Mouse (Mus musculus) CH12.LX (cell line): ENCODE results near the gene Nfia. TPM values are rescaled to one million over a fixed set of nuclear protein-coding genes. Genes with fewer than 3 reads are reported as not detected.

ENCODE experiments used
- DNase-seq: peaks from one replicate; pipeline ENCODE4 v3.0.0-alpha.2; 2013; ENCODE audit errors: extremely low read depth
- H3K27ac ChIP-seq: 2 replicates; pipeline ENCODE4 v1.5.1; 2012; ENCODE audit warnings: low read depth, mild to moderate bottlenecking, control low read depth, moderate library complexity; ENCODE audit not compliant: insufficient read depth
- H3K27me3 ChIP-seq: replicated peaks from 2 replicates; pipeline ENCODE3; 2012; ENCODE audit warnings: inconsistent platforms
- H3K36me3 ChIP-seq, 2 experiments: replicated peaks in 1 of 2; 2 replicates each; pipeline versions ENCODE3 to v1.6.1; 2012; ENCODE audit warnings: inconsistent platforms in 1 of 2, low read length in 1 of 2, mild to moderate bottlenecking in 1 of 2, mixed read lengths in 1 of 2, moderate library complexity in 1 of 2; ENCODE audit not compliant: control insufficient read depth in 1 of 2, insufficient read depth in 1 of 2
- H3K4me1 ChIP-seq, 2 experiments: 2 replicates each; pipeline ENCODE4 v1.6.1; 2012; ENCODE audit warnings: inconsistent platforms in 1 of 2, moderate library complexity in 1 of 2; ENCODE audit not compliant: insufficient read depth in 2 of 2, control insufficient read depth in 1 of 2
- H3K4me2 ChIP-seq: 2 replicates; pipeline ENCODE4 v1.6.1; 2012; ENCODE audit warnings: low read depth, mild to moderate bottlenecking, control low read depth; ENCODE audit not compliant: poor library complexity, insufficient read depth, severe bottlenecking
- H3K4me3 ChIP-seq, 3 experiments: fragments of 150-350 bp in 1 of 3; sonication (generic) in 1 of 3; replicated peaks in 1 of 3; 2 replicates each; pipeline versions ENCODE3 to v1.5.1; 2011 to 2012; ENCODE audit warnings: low read depth in 2 of 3, low read length in 2 of 3, mild to moderate bottlenecking in 2 of 3, moderate library complexity in 2 of 3, control low read depth in 1 of 3, improper control_type of control experiment in 1 of 3, inconsistent platforms in 1 of 3, mixed read lengths in 1 of 3; ENCODE audit not compliant: poor library complexity in 1 of 3
- H3K79me2 ChIP-seq: replicated peaks from 2 replicates; pipeline ENCODE4 v1.6.1; 2012; ENCODE audit warnings: mild to moderate bottlenecking, moderate library complexity; ENCODE audit not compliant: control insufficient read depth, poor library complexity, insufficient read depth, severe bottlenecking; ENCODE audit errors: extremely low read depth
- H3K9ac ChIP-seq: 2 replicates; pipeline ENCODE4 v1.6.1; 2012; ENCODE audit warnings: low read depth, mild to moderate bottlenecking, control low read depth, moderate library complexity; ENCODE audit not compliant: insufficient read depth
- H3K9me3 ChIP-seq: replicated peaks from 2 replicates; pipeline ENCODE3; 2012; ENCODE audit warnings: low read length, inconsistent platforms, mixed read lengths
- BHLHE40 ChIP-seq: IDR thresholded peaks from 2 replicates; pipeline ENCODE4 v1.6.1; 2011; ENCODE audit warnings: mild to moderate bottlenecking, low read depth, low read length, improper control_type of control experiment
- CTCF ChIP-seq, 2 experiments: IDR thresholded peaks in 1 of 2; conservative IDR thresholded peaks in 1 of 2; 2 replicates each; pipeline ENCODE4 v1.5.1; 2011 to 2012; ENCODE audit warnings: low read depth in 2 of 2, low read length in 2 of 2, improper control_type of control experiment in 1 of 2, inconsistent platforms in 1 of 2, mild to moderate bottlenecking in 1 of 2, moderate library complexity in 1 of 2
- ETS1 ChIP-seq: conservative IDR thresholded peaks from 2 replicates; pipeline ENCODE4 v1.6.1; 2012; ENCODE audit warnings: low read depth, mild to moderate bottlenecking, inconsistent platforms, low read length, improper control_type of control experiment, moderate library complexity
- HCFC1 ChIP-seq: IDR thresholded peaks from 2 replicates; pipeline ENCODE4 v1.6.1; 2012; ENCODE audit warnings: low read depth, mild to moderate bottlenecking, inconsistent platforms, low read length, improper control_type of control experiment
- JUN ChIP-seq: IDR thresholded peaks from 2 replicates; pipeline ENCODE4 v1.6.1; 2011; ENCODE audit warnings: low read depth, mild to moderate bottlenecking, low read length, improper control_type of control experiment, moderate library complexity; ENCODE audit not compliant: insufficient read depth
- MAFK ChIP-seq: IDR thresholded peaks from 2 replicates; pipeline ENCODE4 v1.6.1; 2011; ENCODE audit warnings: low read length, improper control_type of control experiment; ENCODE audit not compliant: insufficient replicate concordance
- MAX ChIP-seq: IDR thresholded peaks from 2 replicates; pipeline ENCODE4 v1.6.1; 2011; ENCODE audit warnings: low read length, improper control_type of control experiment
- MAZ ChIP-seq: IDR thresholded peaks from 2 replicates; pipeline ENCODE4 v1.6.1; 2012; ENCODE audit warnings: low read depth, mild to moderate bottlenecking, inconsistent platforms, low read length, improper control_type of control experiment, moderate library complexity
- MEF2A ChIP-seq: IDR thresholded peaks from 2 replicates; pipeline ENCODE4 v1.6.1; 2014; ENCODE audit warnings: low read depth, mild to moderate bottlenecking, inconsistent platforms, low read length, improper control_type of control experiment, borderline replicate concordance
- MYC ChIP-seq: IDR thresholded peaks from 2 replicates; pipeline ENCODE4 v1.6.1; 2011; ENCODE audit warnings: low read depth, mild to moderate bottlenecking, improper control_type of control experiment, low read length
- NELFE ChIP-seq: IDR thresholded peaks from 2 replicates; pipeline ENCODE4 v1.6.1; 2011; ENCODE audit warnings: low read depth, low read length, improper control_type of control experiment
- NRF1 ChIP-seq: IDR thresholded peaks from 2 replicates; pipeline ENCODE4 v1.6.1; 2014; ENCODE audit warnings: low read depth, mild to moderate bottlenecking, inconsistent platforms, low read length, improper control_type of control experiment, moderate library complexity
- PAX5 ChIP-seq: IDR thresholded peaks from 2 replicates; pipeline ENCODE4 v1.6.1; 2012; ENCODE audit warnings: low read length, inconsistent platforms, mixed read lengths
- POLR2AphosphoS2 ChIP-seq: IDR thresholded peaks from 2 replicates; pipeline ENCODE4 v1.6.1; 2011; ENCODE audit warnings: low read depth, low read length, improper control_type of control experiment
- SIN3A ChIP-seq: IDR thresholded peaks from 2 replicates; pipeline ENCODE4 v1.6.1; 2012; ENCODE audit warnings: low read length, improper control_type of control experiment, inconsistent platforms
- SMC3 ChIP-seq: IDR thresholded peaks from 2 replicates; pipeline ENCODE4 v1.6.1; 2011; ENCODE audit warnings: low read depth, low read length, improper control_type of control experiment
- UBTF ChIP-seq: IDR thresholded peaks from 2 replicates; pipeline ENCODE4 v1.6.1; 2012; ENCODE audit warnings: low read depth, mild to moderate bottlenecking, inconsistent platforms, low read length, improper control_type of control experiment, moderate library complexity
- USF2 ChIP-seq: conservative IDR thresholded peaks from 2 replicates; pipeline ENCODE4 v1.6.1; 2011; ENCODE audit warnings: low read depth, low read length, improper control_type of control experiment
- dilution Hi-C: fragments of 300-500 bp; cut with MboI; formaldehyde crosslinking; loops from 2 replicates; pipeline ENCODE4 v1.14.3; 2020; ENCODE audit warnings: low sequenced_read_pairs; ENCODE audit not compliant: extremely low pct_unique_long_range_greater_than_20kb, extremely low pct_ligation_motif_present
- in situ Hi-C: fragments of 300-500 bp; cut with MboI; formaldehyde crosslinking; loops from 3 replicates; pipeline ENCODE4 v1.14.3; 2019; ENCODE audit warnings: low sequenced_read_pairs, low pct_ligation_motif_present, low pct_unique_long_range_greater_than_20kb, mixed read lengths
- polyA plus RNA-seq: library from polyadenylated mRNA; unstranded; fragments of >175 nt; gene quantifications from 2 replicates; pipeline ENCODE4 v1.2.1, GENCODE M21; 2012; ENCODE audit warnings: low read depth; ENCODE audit not compliant: insufficient read length
- total RNA-seq, 2 experiments: library from RNA; depleted of rRNA; stranded (reverse); fragments of 300-350 nt in 1 of 2; fragments of >200 nt in 1 of 2; gene quantifications; 2 replicates each; pipeline ENCODE4 v1.2.3; 2012 to 2014

Gene Nfia
- total and polyA plus RNA-seq, 3 experiments, result not detected

- Histone ChIP-seq H3K4me1 (no peaks in the 10 kb centered on the region), H3K79me2 (no peaks in the 10 kb centered on the region), H3K27me3 (no peaks in the 10 kb centered on the region), H3K36me3 (no peaks in the 10 kb centered on the region), H3K9ac (no peak overlapping the region), H3K4me2 (no peak overlapping the region), H3K9me3 (peaks cover 63% of the 10 kb centered on the region), H3K27ac (no peak overlapping the region), H3K4me3 (no peak overlapping the region)
- DNase-seq, result no peak
- no peak for TF ChIP-seq NRF1
- no peak for TF ChIP-seq NELFE
- no peak for TF ChIP-seq ETS1
- TF ChIP-seq UBTF, result no peak
- TF ChIP-seq USF2, result no peak
- no peak for TF ChIP-seq HCFC1
- TF ChIP-seq PAX5, result no peak
- no peak for TF ChIP-seq POLR2AphosphoS2
- TF ChIP-seq MEF2A, result no peak
- no peak for TF ChIP-seq MAFK
- TF ChIP-seq SIN3A, result no peak
- TF ChIP-seq JUN, result no peak
- no peak for TF ChIP-seq MAX
- TF ChIP-seq MYC, result no peak
- TF ChIP-seq CTCF (conservative IDR thresholded peaks at IDR 0.05 in 1 of 2, IDR thresholded peaks at IDR 0.05 in 1 of 2; ENCODE audit: low read depth in 2 of 2, low read length in 2 of 2), result no peak
- no peak for TF ChIP-seq BHLHE40
- dilution Hi-C loops, result no loop called here
- in situ Hi-C loops, result no loop called here
These were observed 83.3 kb downstream of the Nfia start for GRCm38 (mm10) chr4:97855712-97856420.

- in situ Hi-C loops, result no loop called here
These were observed 85.0 kb downstream of the Nfia start for GRCm38 (mm10) chr4:97857549-97857948.

More at GRCm38 (mm10) chr4:97857549-97857948, 85.0 kb downstream of the Nfia start:
- Histone ChIP-seq H3K9me3 (peaks cover 63% of the 10 kb centered on the region), H3K27me3 (no peaks in the 10 kb centered on the region), H3K4me3 (no peak overlapping the region), H3K79me2 (no peaks in the 10 kb centered on the region), H3K9ac (no peak overlapping the region), H3K4me2 (no peak overlapping the region), H3K36me3 (no peaks in the 10 kb centered on the region), H3K4me1 (no peaks in the 10 kb centered on the region), H3K27ac (no peak overlapping the region)
- dilution Hi-C loops, result no loop called here
- TF ChIP-seq JUN (no peak), MAZ (no peak), SMC3 (no peak), NELFE (no peak)
- no peak for DNase-seq
